Mouse (Mus musculus): ENCODE measurements around the gene Ly9. TPM values are rescaled to one million over a fixed set of nuclear protein-coding genes. Genes with fewer than 3 reads are reported as not detected.

The Ly9 gene
- polyA plus RNA-seq (2015; fragmentation: Nextera tagmentation; extraction: Ambion mirVana) = 22.4 and 22.7 TPM in 2 replicates

- DNase-seq (ENCODE audit: low spot score) = peak; percentile 90
Measured at GRCm38 (mm10) chr1:171607176-171607575, at the start of gene Ly9. TSS of gene Ly9 (minus strand) at chr1:171607410.

- DNase-seq (ENCODE audit: low spot score) = no peak
Measured at GRCm38 (mm10) chr1:171652734-171653133, 45.5 kb upstream of the Ly9 start, which contains the start of gene Slamf7. TSS of gene Slamf7 (minus strand) at chr1:171653035.

GRCm38 (mm10) chr1:171648840-171649239 lies 41.6 kb upstream of the Ly9 start:
- DNase-seq (ENCODE audit: low spot score) = no peak

GRCm38 (mm10) chr1:171647716-171648115 lies 40.5 kb upstream of the Ly9 start:
- no peak for DNase-seq (ENCODE audit: low spot score)

- DNase-seq (ENCODE audit: low spot score) = no peak
Measured at GRCm38 (mm10) chr1:171646429-171646940, 39.3 kb upstream of the Ly9 start.

GRCm38 (mm10) chr1:171643612-171644011 lies 36.4 kb upstream of the Ly9 start:
- peak; percentile 67 for DNase-seq (ENCODE audit: low spot score)

- no peak for DNase-seq (ENCODE audit: low spot score)
Measured at GRCm38 (mm10) chr1:171640796-171641195, 33.6 kb upstream of the Ly9 start.

- DNase-seq (ENCODE audit: low spot score) = no peak
Measured at GRCm38 (mm10) chr1:171638686-171639085, 31.5 kb upstream of the Ly9 start.

- DNase-seq (ENCODE audit: low spot score) = no peak
Measured at GRCm38 (mm10) chr1:171637101-171637500, 29.9 kb upstream of the Ly9 start.

GRCm38 (mm10) chr1:171635696-171636095 lies 28.5 kb upstream of the Ly9 start:
- DNase-seq (ENCODE audit: low spot score) = no peak

- no peak for DNase-seq (ENCODE audit: low spot score)
Measured at GRCm38 (mm10) chr1:171631447-171631846, 24.2 kb upstream of the Ly9 start.

GRCm38 (mm10) chr1:171630912-171631311 lies 23.7 kb upstream of the Ly9 start:
- no peak for DNase-seq (ENCODE audit: low spot score)

- no peak for DNase-seq (ENCODE audit: low spot score)
Measured at GRCm38 (mm10) chr1:171630041-171630440, 22.8 kb upstream of the Ly9 start.

GRCm38 (mm10) chr1:171629168-171629567 lies 22.0 kb upstream of the Ly9 start:
- no peak for DNase-seq (ENCODE audit: low spot score)

- no peak for DNase-seq (ENCODE audit: low spot score)
Measured at GRCm38 (mm10) chr1:171627801-171628200, 20.6 kb upstream of the Ly9 start.

GRCm38 (mm10) chr1:171620091-171620490 lies 12.9 kb upstream of the Ly9 start:
- DNase-seq (ENCODE audit: low spot score) = no peak

- DNase-seq (ENCODE audit: low spot score) = no peak
Measured at GRCm38 (mm10) chr1:171619645-171620044, 12.4 kb upstream of the Ly9 start.

- DNase-seq (ENCODE audit: low spot score) = no peak
Measured at GRCm38 (mm10) chr1:171619001-171619400, 11.8 kb upstream of the Ly9 start.

- no peak for DNase-seq (ENCODE audit: low spot score)
Measured at GRCm38 (mm10) chr1:171616881-171617515, 9.8 kb upstream of the Ly9 start.

GRCm38 (mm10) chr1:171613962-171614361 lies 6.8 kb upstream of the Ly9 start:
- DNase-seq (ENCODE audit: low spot score) = peak; percentile 48

- DNase-seq (ENCODE audit: low spot score) = peak; percentile 60
Measured at GRCm38 (mm10) chr1:171610781-171611180, 3.6 kb upstream of the Ly9 start.

- DNase-seq (ENCODE audit: low spot score) = peak; percentile 62
Measured at GRCm38 (mm10) chr1:171610026-171610425, 2.8 kb upstream of the Ly9 start.

GRCm38 (mm10) chr1:171606656-171607055 lies 554 bp downstream of the Ly9 start:
- DNase-seq (ENCODE audit: low spot score) = peak; percentile 21
